Mouse (Mus musculus): ENCODE measurements around the gene Rpf1. TPM values are rescaled to one million over a fixed set of nuclear protein-coding genes. Genes with fewer than 3 reads are reported as not detected.
A peak's percentile ranks its signal among the peaks of the same experiment; 100 is the strongest.

The Rpf1 gene
- 10 to 100 TPM; 17.3 to 19.8 (median 17.8) TPM for total RNA-seq (2022)

DNA sequence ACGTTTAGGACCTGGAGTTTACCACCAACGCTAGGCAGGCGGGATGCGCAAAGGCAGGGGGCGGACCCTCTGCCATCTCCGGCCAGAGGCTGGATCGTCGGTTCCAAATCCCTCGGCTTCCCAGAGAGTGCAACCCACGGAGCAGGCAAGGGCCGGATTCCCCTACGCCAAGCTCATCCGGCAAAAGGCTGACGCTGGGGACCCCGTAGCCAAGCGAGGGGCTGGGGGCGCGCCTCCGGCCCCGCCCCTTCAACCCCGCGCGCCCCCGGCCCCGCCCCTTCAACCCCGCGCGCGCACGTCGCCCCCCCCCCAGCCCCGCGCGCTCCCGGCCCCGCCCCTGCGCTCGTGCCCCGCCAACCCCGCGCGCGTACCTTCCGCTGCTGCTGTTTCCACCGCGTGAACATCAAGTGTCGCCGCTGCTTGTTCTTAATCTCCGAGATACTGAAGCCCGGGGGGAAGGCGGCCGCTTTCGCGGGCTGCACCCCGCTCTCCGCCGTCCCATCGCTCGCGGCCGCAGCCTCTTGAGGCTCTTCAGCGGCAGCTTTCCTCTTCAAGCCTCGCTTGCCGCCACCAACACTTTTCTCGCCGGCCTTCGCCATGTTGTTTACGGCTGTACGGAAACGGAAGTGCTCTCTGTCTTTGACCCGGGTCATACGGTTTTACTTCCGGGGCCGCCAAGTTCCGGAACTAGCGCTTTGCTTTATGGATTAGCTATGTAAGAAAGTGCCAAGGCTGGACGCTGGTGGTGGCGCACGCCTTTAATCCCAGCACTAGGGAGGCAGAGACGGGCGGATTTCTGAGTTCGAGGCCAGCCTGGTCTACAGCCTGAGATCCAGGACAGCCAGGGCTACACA is at the start of gene Rpf1:
Gene Rpf1, minus strand, starts transcription at position 632 of the 854 bp plus-strand sequence.
- peak; percentile 86 to 91 for DNase-seq (ENCODE audit: low spot score in 2 of 2)

DNA sequence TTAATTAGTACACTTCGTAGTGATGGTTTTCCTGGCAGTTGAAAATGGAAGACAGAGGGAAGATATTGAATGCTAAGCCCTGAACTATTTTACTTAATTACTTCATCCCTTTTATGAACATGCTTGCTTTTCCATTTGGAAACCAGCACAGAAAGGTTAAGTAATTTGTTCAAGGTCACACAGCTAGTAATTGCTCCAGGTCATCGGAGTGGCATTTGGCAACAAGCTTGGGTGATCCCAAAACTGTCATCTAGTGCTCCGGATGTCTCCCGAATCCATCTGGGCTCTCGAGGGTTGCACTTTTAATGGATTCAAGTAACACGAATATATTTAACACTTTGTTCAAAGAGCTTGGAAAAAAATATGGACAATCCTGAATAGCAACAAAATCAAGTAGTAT is 49.7 kb upstream of the Rpf1 start:
- no peak for DNase-seq (ENCODE audit: low spot score in 2 of 2)

DNA sequence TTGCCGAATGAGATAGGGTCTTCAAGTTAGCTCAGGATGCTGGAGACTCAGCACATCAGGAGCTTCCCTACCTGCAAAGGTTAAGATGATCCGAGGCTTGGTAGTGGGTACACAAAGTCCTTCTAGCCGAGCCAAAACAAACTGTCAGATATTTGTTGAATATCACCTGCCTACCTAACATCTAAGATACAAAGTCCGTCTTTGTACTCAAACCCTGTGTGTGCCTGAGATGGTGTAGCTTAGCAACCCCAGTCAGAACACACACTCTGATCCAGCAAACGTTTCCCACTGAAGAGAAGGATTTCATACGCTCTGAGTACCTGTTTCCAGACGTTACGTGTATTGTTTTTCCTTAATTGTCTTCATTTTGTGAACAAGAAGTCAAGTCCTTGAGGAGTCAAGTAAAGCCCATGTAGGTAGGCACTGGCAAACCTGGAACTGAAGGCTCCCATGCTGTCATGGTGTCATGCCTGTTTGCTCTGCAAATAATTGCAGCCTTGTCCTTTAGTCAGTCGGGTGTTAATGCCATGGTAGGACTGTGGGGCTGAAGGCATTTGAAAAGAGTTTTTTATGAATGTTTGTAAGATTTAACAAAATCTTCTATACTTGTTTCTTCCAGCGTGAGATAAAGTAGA is 49.0 kb upstream of the Rpf1 start, which contains the start of gene Uox:
Gene Uox, plus strand, starts transcription at position 279 of the 635 bp plus-strand sequence.
- no peak for DNase-seq (ENCODE audit: low spot score in 2 of 2)

DNA sequence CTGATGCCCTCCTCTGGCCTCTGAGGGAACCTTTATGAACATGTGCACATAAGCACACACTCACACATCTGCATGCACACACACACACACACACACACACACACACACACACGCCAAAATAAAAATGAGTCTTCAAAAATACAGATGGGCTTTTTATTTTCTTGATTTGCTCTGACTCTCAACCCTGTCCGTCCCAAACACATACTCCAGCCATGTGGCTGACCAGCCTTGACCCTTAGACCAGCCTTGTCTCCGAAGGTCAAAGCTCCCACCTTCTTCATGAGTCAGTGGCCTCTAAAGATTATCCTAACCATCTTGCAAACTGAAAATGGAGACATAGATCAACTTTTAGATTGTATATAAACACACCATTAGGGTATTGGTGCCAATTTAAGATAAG is 48.4 kb upstream of the Rpf1 start:
- no peak for DNase-seq (ENCODE audit: low spot score in 2 of 2)

DNA sequence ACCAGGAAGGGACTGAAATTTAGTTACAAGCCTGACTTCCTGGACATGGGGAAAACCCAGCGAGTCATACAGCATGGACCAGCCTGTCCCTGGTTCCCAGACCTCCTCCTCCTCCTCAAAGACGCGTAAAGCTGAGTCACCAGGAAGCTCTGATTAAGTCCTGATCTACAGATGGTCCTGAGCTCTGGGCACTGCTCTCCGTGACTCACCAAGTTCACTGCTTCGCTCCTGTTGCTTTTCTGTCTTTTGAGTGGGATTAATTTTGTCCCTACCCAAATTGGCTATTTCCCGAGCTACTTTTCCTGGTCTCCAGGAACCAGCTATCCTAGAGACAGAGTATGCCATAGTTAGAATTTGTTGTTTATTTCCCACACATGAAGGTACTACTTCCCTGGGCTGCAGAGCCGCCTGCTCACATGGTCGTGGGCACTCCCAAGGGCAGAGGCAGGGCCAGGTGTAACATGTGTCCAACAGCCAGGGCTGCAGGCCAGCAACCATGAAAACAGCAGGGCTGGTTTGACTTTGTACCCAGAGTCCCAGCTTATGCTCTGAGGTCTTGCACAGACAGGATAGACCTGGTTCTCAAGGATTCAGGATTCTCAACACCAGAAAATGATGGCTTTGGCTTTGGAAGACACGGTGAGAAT is 46.8 kb upstream of the Rpf1 start:
- DNase-seq (ENCODE audit: low spot score in 2 of 2) = peak in 1 of 2 experiments; percentile 55

DNA sequence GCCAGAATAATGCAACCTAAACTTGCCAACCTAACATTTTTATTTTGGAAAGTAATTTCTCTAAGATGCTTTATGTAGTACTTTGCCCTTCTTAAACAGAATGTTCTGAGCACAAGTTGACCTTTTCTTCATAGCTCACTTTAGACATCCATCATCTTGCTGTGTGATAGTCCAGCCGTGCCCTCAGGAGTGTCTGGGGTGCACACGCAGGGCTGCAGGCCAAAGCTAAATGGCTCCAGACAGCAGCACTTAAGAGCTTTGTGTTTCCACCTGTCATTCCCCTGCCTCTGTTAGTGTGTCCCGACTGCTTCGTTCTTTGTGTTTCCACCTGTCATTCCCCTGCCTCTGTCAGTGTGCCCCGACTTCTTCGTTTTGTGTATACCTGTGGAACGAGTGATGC is 46.1 kb upstream of the Rpf1 start:
- no peak for DNase-seq (ENCODE audit: low spot score in 2 of 2)

DNA sequence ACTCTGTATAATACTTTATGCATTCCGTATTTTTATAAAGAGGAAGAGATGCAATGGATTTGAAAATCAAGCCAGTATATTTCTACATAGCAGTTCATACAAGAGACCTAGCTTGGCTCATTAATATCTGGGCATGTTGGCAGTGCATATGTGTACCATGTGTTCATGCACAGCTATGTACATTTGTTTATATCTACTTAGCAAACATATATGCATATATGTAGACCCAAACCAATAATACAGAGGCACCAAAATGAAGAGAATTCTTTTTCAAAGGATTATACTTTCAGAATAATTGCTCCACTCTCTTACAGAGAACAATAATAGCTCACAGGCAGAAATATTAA is 43.8 kb upstream of the Rpf1 start:
- no peak for DNase-seq (ENCODE audit: low spot score in 2 of 2)

DNA sequence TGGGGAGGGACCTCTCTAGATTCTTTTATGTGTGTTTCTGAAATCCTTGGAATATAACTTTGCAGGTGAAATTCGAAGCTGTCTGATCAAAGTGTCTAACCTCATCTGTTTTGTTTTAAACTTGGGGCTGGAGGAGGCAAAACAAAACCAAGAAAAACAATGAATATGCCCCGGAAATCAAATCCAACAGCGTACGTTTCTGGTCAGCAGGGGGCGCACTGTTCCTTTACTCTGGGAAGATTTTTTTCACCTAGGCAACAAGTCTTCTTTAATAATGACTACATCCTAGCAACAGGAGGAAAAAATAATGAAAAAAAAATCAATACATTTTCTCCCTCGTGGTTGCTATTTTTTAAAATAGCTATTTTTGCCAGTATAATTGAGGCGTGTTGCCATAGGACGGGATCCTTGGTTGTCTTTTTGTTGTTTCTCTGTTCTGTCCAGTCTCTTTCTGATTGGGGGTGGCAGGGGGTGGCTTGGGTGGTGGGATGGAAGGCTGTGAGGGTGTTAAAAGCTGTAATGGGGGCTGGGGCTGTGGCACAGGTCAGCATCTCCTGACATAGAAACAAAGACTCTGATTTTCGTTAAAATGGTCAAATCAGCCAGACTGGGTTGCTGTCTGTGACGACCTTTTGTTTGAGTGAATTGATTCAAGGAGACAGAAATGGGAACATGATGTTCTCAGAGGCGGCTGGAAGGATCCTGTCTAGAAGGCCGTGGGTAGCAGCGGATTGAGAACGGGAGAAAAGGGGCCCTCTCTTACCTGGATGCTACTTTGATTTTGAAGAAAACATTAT is 43.2 kb upstream of the Rpf1 start:
- DNase-seq (ENCODE audit: low spot score in 2 of 2) = peak; percentile 46 to 86

DNA sequence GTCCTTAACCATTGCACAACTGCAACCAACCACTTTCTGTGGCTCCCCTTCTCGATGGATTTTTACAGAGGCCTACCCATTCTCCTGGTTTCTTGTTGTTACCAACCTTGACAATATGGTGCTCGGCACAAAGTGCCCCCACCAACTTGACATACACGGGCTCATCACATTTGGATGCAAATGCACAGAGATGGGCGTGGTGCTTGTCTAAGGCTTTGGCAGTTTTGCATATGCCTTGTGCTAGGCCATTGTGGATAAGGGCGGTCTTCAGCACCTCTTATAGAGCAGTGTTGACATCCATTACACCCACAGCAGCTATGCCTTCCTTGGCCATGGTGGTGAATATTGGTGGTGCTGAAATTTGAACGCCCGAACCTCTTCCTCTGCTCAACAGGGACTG is 41.7 kb upstream of the Rpf1 start:
- no peak for DNase-seq (ENCODE audit: low spot score in 2 of 2)

DNA sequence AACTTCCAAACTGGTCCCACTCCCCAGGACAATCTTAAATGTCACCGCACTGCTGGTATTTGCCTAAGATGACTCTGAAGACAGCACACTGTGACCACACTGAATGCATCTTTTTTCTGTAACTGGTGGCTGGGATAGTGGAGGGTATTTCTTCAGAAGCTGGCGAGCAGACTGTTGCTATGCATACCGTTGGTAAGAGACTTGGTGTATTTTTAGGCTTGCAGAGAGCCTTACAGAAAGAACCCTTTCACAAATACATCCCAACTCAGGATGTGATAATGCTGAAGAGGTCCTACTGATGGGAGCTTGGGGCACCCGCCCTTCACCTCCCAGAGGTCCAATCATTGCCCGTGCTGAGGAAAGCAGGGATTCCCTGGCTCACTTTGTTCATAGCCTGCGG is 36.3 kb upstream of the Rpf1 start:
- DNase-seq (ENCODE audit: low spot score in 2 of 2) = no peak

DNA sequence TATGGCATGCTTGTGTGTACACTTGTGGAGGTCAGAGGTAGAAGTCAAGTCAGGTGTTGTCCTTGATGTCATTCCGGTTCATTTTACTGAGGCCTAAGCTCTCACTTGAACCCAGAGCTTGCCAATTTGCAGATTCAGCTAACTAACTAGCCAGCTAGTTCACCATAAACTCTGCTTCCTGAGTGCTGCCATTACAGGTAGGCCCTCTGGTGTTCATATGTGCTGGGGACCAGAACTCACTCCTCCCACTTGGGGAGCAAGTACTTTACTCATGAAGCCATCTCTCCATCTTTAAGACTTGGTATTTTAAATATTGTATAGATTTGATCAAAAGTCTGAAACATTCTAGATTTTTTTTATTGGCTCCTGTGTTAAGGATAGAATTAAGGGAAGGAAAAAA is 35.3 kb upstream of the Rpf1 start:
- no peak for DNase-seq (ENCODE audit: low spot score in 2 of 2)

DNA sequence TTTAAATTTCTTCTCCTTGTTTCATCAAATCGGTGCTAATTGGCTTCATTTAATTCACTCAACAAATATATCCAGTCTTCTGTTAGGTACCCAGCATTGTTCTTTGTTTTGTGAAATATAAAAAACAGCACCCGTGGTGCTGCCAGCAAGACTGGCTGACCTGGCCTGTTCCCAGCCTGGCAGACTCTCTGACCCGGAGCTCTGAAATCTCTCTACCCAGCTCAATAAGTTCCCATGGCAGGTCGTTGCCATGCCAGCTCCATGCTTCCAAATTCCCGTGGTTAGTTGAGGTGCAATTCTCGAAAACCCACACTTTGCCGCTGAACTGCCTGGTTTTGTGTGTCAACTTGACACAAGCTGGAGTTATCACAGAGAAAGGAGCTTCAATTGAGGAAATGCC is 33.6 kb upstream of the Rpf1 start:
- no peak for DNase-seq (ENCODE audit: low spot score in 2 of 2)

DNA sequence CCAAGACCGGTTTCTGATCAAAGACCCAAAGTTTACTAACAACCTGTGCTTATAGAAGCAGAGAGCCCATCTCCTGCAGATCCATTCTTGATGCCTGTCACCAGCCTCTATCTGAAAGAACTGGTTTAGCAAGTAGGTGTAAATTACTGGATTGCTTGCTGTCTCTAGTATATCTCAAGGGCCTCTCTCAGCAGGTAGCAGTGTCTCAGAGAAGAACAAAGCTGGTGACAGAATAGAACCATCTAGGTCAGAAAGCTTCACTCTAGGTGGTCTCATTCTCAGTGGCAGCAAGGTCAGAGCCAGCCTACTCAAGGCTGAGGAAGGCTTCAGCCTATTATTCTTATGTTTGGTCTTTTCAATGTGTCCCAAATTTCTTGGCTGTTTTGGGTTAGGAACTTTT is 22.4 kb upstream of the Rpf1 start:
- DNase-seq (ENCODE audit: low spot score in 2 of 2) = no peak

DNA sequence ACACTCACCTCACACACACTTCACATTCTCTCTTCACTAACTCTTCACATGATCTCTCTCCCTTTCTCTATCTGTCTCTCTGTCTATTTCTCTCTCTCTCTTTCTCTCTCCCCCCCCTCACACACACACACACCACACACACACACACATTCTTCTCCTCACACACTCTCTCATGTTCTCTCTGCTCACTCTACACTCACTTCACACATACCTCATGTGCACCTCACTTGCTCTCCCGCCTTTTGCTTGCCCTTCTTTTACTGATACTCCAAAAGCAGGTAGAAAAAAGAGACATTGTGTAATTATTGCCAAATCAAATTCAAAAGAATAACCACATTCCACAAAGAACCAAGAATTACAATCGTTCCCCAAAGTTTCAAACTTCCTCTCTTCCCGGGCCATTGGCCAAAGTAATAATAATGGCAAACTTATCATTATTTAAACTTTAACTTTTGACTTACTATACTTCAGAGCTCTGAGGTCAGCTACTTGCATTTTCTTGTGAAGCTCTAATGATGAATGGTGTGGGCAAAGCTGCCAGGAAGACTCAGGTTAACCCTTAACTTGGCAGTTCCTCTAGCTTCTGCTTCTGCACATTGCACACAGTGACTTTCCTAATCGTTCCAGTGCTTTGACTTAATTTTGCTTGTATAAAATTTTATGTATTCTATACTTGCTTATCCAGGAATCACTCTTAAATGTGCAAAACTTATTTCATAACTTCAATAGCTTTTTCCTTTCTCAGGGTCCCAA is 19.5 kb upstream of the Rpf1 start:
- DNase-seq (ENCODE audit: low spot score in 2 of 2) = no peak

DNA sequence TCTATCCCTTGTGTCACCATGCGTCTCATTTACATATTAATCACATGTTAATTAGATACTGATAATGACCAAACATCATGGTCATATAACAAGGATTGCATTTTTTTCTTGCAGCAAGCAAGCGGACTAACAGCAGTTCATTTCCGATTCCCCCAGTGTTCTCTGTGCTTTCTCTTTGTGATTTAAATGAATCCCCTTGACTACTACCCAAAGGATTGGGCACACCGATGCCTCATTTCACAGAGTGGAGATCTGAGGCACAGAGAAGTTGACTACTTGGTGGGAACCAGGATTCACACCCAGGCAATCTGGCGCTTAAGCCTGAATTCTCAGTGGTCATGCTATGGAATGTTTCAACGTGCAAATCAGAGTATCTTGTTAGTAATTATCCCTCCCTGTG is 13.8 kb upstream of the Rpf1 start:
- DNase-seq (ENCODE audit: low spot score in 2 of 2) = no peak

DNA sequence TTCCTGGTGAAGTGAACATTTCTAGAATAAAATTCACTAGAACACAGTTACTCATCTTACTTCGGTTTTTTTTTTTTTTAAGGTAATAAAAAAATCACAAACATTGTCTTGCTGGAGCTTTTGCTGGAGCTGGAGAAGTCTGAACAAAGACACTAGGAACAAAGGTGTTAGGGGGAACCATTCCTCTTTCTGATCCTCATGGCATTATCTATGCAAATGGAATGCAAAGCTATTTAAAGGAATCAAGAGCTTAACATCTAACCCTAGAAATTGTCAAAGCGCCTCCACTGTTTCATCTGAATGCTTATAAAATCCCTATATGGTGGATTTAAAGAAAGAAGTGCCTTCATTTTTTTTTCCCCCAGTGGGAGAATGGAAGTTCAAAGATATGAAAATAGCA is 7.1 kb upstream of the Rpf1 start:
- no peak for DNase-seq (ENCODE audit: low spot score in 2 of 2)

DNA sequence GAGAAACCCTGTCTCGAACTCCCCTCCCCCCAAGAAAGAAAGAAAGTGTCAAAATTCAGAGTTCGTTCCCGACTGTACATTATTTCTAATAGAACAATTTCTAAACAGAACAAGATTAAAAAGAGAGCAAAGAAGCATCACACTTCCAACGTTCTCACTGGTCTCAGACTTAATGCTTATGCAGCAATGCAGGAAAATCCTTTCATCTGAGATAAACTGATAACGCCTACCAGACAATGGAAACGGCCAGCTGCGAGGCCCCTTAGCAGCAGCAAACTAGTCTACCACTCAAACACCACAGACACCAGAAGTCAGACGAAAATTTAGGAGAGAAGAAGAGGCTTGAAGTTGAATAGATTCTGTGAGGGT is 407 bp upstream of the Rpf1 start:
- DNase-seq (ENCODE audit: low spot score in 2 of 2) = no peak

DNA sequence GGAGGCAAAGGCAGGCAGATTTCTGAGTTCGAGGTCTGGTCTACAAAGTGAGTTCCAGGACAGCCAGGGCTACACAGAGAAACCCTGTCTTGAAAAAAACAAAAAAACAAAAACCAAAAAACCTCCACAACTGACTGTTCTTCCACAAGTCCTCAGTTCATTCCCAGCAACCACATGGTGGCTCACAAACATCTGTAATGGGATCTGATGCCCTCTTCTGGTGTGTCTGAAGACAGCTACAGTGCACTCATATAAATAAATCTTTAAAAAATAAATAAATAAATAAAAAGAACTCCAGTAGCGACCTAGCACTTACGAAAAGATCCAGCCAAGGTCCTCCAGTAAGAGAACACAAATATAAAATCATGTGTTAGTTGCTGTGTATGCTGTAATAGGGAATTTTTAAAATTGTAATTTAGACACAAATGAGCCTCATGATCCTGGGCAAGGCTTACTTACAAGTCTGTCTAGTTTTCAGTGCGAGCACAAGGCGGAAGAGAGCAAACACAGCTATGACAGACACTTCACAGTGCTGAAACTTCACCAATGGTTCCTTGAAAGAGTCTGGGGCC is 917 bp downstream of the Rpf1 start:
- DNase-seq (ENCODE audit: low spot score in 2 of 2) = no peak

DNA sequence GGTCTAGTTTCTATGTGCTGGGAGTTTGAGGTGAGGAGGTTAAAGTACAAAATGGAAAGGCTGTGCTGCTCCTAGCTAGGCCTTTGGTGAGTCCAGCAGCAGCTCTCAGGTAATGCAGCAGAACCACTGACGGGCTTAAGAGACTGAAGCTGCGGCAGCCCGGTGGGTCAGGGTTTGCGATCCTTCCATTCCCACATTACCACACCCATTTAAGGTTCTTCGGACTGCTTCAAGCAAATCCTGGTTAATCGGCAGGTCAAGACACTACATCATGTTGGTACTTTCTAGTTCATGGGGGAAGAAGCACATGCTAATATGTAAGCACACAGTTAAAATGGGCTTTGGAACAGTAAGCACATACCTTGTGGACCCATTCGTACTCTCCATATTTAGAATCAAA is 14.5 kb downstream of the Rpf1 start:
- no peak for DNase-seq (ENCODE audit: low spot score in 2 of 2)

DNA sequence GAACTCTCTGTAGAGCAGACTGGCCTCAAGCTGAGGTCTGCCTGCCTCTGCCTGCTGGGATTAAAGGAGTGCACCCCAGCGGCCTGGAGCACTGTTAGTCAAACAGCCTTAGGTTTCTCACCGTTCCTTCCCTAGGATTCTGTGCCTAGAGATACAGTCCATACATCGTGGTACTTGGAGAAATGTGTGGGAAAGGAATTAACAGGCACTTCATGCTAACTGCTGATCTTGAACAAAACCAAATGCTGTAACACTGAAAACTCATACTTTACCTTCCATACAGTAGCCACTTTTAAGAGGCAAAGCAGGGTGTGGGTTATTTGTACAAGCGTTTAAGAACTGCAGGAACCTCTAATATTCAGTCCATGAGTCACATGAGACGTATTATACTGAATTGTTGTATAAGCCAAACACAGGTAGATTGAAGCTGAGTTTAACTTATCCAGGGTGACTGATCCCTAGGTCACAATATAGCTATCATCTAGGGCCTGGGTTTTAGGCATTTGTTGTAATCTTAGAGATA is 19.6 kb downstream of the Rpf1 start:
- no peak for DNase-seq (ENCODE audit: low spot score in 2 of 2)

DNA sequence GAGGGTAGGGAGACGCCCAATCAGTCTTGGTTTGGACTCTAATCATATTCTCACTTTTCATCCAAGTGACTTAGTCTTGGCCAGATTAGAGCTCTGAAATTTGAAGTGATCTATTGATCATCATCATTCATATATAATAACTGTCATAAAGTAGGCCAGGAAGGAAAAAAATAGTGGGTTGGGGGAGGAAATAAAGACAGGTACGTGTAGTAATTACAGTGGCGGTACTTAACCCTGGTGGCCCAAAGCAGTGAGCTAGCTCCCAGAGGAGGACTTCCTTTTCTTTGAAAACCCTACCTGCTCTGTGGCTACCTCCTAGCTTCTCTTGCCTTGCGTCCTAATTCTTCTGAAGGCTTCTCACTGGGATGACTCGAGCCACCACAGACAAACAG is 20.4 kb downstream of the Rpf1 start:
- no peak for DNase-seq (ENCODE audit: low spot score in 2 of 2)

All from left cerebral cortex, adult 8-10 months (tissue).